Mouse (Mus musculus): Measurements from ENCODE around the gene Abat.
A peak's percentile ranks its signal among the peaks of the same experiment; 100 is the strongest.

Abat gene

GRCm38 (mm10) chr16:8576111-8576510 lies 62.9 kb downstream of the Abat start:
- no peak for DNase-seq

GRCm38 (mm10) chr16:8576901-8577300 lies 63.7 kb downstream of the Abat start:
- DNase-seq = no peak

- no peak for DNase-seq
Observed at GRCm38 (mm10) chr16:8578326-8578725, 65.1 kb downstream of the Abat start.

GRCm38 (mm10) chr16:8579546-8579945 lies 66.3 kb downstream of the Abat start:
- DNase-seq = no peak

- DNase-seq = no peak
Observed at GRCm38 (mm10) chr16:8581661-8582239, 68.5 kb downstream of the Abat start.

GRCm38 (mm10) chr16:8582579-8583295 lies 69.5 kb downstream of the Abat start:
- no peak for DNase-seq

- DNase-seq = no peak
Observed at GRCm38 (mm10) chr16:8584248-8584647, 71.0 kb downstream of the Abat start.

- DNase-seq = no peak
Observed at GRCm38 (mm10) chr16:8585056-8585455, 71.8 kb downstream of the Abat start.

GRCm38 (mm10) chr16:8595411-8595810 lies 82.2 kb downstream of the Abat start:
- no peak for DNase-seq

- DNase-seq = no peak
Observed at GRCm38 (mm10) chr16:8596336-8596735, 83.1 kb downstream of the Abat start.

GRCm38 (mm10) chr16:8597516-8597915 lies 84.3 kb downstream of the Abat start:
- no peak for DNase-seq

- DNase-seq = peak; percentile 18
Observed at GRCm38 (mm10) chr16:8603789-8604188, 90.6 kb downstream of the Abat start.

GRCm38 (mm10) chr16:8610397-8610796 lies 97.2 kb downstream of the Abat start:
- no peak for DNase-seq

GRCm38 (mm10) chr16:8612214-8613005 lies 99.2 kb downstream of the Abat start:
- DNase-seq = peak; percentile 86

GRCm38 (mm10) chr16:8613039-8613438 lies 99.8 kb downstream of the Abat start:
- peak; percentile 62 for DNase-seq

GRCm38 (mm10) chr16:8613447-8613846 lies 100.2 kb downstream of the Abat start:
- DNase-seq = peak; percentile 39

- DNase-seq = no peak
Observed at GRCm38 (mm10) chr16:8619659-8620314, 106.6 kb downstream of the Abat start.

- no peak for DNase-seq
Observed at GRCm38 (mm10) chr16:8620315-8621115, 107.3 kb downstream of the Abat start.

GRCm38 (mm10) chr16:8630419-8630818 lies 117.2 kb downstream of the Abat start:
- DNase-seq = no peak

- no peak for DNase-seq
Observed at GRCm38 (mm10) chr16:8631428-8631827, 118.2 kb downstream of the Abat start.

GRCm38 (mm10) chr16:8636867-8637216 lies 123.6 kb downstream of the Abat start:
- peak; percentile 44 for DNase-seq

- peak; percentile 85 for DNase-seq
Observed at GRCm38 (mm10) chr16:8637217-8638051, 124.2 kb downstream of the Abat start, which contains the start of the genes Pmm2 and Tmem186. Gene Pmm2, plus strand, starts transcription at chr16:8637674. Gene Tmem186, minus strand, starts transcription at chr16:8637712.

All from liver (tissue).